Mouse (Mus musculus) hindbrain, embryonic 16.5 days (tissue): Measurements from ENCODE around the gene Pdp2. TPM values are rescaled to one million over a fixed set of nuclear protein-coding genes. Genes with fewer than 3 reads are reported as not detected.

Experiments used
- ATAC-seq: fragments of 200-750 bp; cut with Nextera tagmentation; 2 replicates; pipeline ENCODE4 v1.8.0; 2017; ENCODE audit warnings: moderate TSS enrichment, moderate library complexity
- H3K27ac ChIP-seq: fragments of 300-500 bp; sonication (generic); 2 replicates; pipeline ENCODE4 v1.5.1; 2014; ENCODE audit warnings: low read depth, mild to moderate bottlenecking, control low read depth, low read length, moderate library complexity
- H3K27me3 ChIP-seq: fragments of 300-500 bp; sonication (generic); replicated peaks from 2 replicates; pipeline ENCODE4 v1.6.1; 2014; ENCODE audit warnings: low read length; ENCODE audit not compliant: control insufficient read depth, insufficient read depth
- H3K36me3 ChIP-seq: fragments of 300-500 bp; sonication (generic); 2 replicates; pipeline ENCODE4 v1.6.1; 2014; ENCODE audit warnings: mild to moderate bottlenecking, low read length, moderate library complexity, mixed read lengths; ENCODE audit not compliant: control insufficient read depth, insufficient read depth
- H3K4me1 ChIP-seq: fragments of 300-500 bp; sonication (generic); 2 replicates; pipeline ENCODE4 v1.6.1; 2014; ENCODE audit warnings: low read depth, low read length; ENCODE audit not compliant: control insufficient read depth, insufficient read depth
- H3K4me2 ChIP-seq: fragments of 300-500 bp; sonication (generic); 2 replicates; pipeline ENCODE4 v1.6.1; 2014; ENCODE audit warnings: mild to moderate bottlenecking, low read length, control low read depth, moderate library complexity
- H3K4me3 ChIP-seq: fragments of 300-500 bp; sonication (generic); 2 replicates; pipeline ENCODE4 v1.5.1; 2014; ENCODE audit warnings: mild to moderate bottlenecking, low read length, control low read depth, moderate library complexity
- H3K9ac ChIP-seq: fragments of 300-500 bp; sonication (generic); 2 replicates; pipeline ENCODE4 v1.6.1; 2014; ENCODE audit warnings: low read depth, mild to moderate bottlenecking, control low read depth, low read length, moderate library complexity
- H3K9me3 ChIP-seq: fragments of 300-500 bp; sonication (generic); 2 replicates; pipeline ENCODE4 v1.6.1; 2014; ENCODE audit warnings: mild to moderate bottlenecking, low read length, moderate library complexity; ENCODE audit not compliant: control insufficient read depth
- WGBS: fragments of 180-500 bp; shearing (Covaris S2); extraction: QIAGEN DNeasy Blood & Tissue Kit; methylation state at CpG from one replicate; pipeline ENCODE4 v1.1.7; 2014; 5-methylcytosine and 5-hydroxymethylcytosine counted together
- polyA plus RNA-seq: library from polyadenylated mRNA; unstranded; fragments of >200 nt; fragmentation: Nextera tagmentation; extraction: Ambion mirVana; gene quantifications from 2 replicates; pipeline ENCODE4 v1.2.1, GENCODE M21; 2015

Pdp2 gene
- polyA plus RNA-seq, 1 experiment from 2014 or later: 20.5 TPM

DNA sequence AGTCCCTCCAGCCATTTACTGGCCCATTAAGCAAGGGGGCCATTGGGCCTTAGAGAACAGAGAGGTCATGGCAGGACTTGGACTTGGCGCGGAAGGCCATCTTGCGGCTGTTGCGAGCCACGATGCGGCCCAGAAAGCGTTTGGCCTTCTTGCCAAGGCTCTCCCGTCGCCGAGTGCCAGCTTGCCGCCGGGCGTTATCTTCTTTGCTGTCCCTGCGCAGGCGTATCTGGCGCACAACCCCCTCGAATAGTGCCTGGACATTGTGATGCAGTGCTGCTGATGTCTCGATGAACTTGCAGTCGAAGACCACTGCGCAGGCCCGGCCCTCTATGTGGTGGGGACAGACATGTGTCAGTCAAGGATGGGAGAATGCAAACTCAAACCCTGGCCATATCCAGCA lies 37.2 kb downstream of the Pdp2 start:
- Histone ChIP-seq H3K27ac (no peak overlapping the region), H3K4me2 (no peak overlapping the region)

DNA sequence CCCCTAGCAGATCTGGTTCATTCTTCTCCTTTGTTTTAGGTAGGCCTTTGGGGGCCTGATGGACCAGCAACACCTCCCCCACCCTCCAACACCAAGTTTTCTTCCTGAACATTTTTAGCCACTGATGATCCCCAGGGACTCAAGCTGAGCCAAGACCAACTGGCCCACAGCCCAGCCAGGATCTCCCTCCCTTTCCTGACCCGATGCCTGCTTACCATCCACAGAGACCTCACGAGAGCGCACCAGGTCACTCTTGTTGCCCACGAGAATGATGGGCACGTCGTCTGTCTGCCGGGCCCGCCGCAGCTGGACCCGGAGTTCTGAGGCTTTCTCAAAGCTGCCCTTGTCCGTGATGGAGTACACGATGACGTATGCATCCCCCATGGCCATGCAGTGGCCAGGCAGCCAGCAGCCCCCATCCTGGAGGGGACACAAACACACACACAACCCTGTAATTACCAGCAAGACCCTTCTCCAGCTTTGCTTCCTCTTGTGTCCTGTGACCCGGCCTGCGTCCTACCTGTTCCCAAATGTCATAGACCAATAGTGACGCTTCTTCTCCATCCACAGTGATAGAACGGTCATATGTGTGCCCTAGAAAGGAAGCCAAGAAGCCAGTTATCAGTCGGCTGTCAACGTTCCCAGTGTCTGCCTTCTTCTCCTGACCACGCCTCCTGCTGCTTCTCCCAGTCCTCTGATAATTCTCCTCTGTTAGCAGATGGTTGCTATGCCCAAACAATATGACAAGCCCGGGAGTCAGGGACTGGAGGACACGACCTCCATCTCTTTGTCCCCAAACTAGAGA lies 38.3 kb downstream of the Pdp2 start:
- Histone ChIP-seq H3K36me3 (no peaks in the 10 kb centered on the region), H3K9ac (no peak overlapping the region), H3K4me3 (no peak overlapping the region; the same call in 1 of the 2 replicates), H3K4me1 (peaks cover 7% of the 10 kb centered on the region), H3K27ac (no peak overlapping the region), H3K27me3 (peaks cover 13% of the 10 kb centered on the region), H3K4me2 (no peak overlapping the region), H3K9me3 (no peaks in the 10 kb centered on the region)
- ATAC-seq: no peak
- 78% methylated on average over 22 of the region's 22 CpGs for WGBS

More for the DNA sequence above, 37.2 kb downstream of the Pdp2 start:
- Histone ChIP-seq H3K27me3 (peaks cover 13% of the 10 kb centered on the region), H3K4me1 (peaks cover 7% of the 10 kb centered on the region), H3K4me3 (no peak overlapping the region), H3K9ac (no peak overlapping the region), H3K9me3 (no peaks in the 10 kb centered on the region), H3K36me3 (no peaks in the 10 kb centered on the region)
- WGBS: 95% methylated on average over 21 of the region's 21 CpGs
- no peak for ATAC-seq

DNA sequence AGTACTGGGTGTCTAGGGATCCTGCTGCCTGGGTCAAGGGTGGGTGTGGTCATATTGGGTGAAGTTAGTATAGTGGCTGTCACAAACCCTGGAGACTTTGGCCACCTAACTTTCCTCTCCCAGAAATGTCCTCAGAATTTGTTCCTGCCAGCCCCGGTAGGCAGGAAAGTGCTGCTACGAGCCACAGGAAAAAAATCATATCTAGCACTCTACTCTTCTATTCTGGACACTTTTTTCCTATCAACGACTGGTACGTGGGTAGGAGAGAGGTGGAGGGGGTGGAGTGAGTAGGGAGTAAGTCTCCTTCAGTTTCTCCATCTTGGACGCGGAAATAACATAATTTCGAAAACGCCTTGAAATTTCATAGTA lies 38.8 kb downstream of the Pdp2 start:
- H3K27ac ChIP-seq: no peak overlapping the region
- H3K9ac ChIP-seq: no peak overlapping the region
- H3K36me3 ChIP-seq: peaks cover 2% of the 10 kb centered on the region; the same call in 1 of the 2 replicates
- WGBS: 43% methylated on average over 8 of the region's 8 CpGs
- H3K4me3 ChIP-seq: peak overlapping the region; percentile 39
- no peaks in the 10 kb centered on the region for H3K9me3 ChIP-seq
- H3K27me3 ChIP-seq: peaks cover 13% of the 10 kb centered on the region
- peak overlapping the region; percentile 64 for H3K4me2 ChIP-seq
- peaks cover 7% of the 10 kb centered on the region for H3K4me1 ChIP-seq
- no peak for ATAC-seq

DNA sequence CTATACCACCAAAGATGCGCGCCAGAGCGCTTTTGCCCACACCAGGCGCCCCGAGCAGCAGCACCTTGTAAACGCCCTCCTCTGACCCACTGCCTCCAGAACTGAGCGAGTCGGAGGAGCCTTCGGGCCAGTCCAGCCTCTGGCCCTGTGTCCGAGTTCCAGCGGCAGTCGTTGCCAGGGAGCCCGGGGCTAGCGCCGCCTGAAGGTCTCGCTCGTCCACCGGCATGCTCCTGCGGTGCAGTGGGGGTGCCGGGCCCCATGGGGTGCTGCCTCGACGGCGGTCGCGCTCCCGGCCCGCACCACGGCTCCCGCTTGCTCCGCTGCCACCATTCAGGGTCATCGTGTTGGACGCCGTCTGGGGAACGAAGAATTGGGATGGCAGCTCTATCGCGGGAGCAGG lies 39.3 kb downstream of the Pdp2 start:
- peak overlapping the region; percentile 64 for H3K4me2 ChIP-seq
- H3K4me3 ChIP-seq: peak overlapping the region; percentile 39
- H3K9ac ChIP-seq: peak overlapping the region; percentile 56
- H3K4me1 ChIP-seq: peaks cover 7% of the 10 kb centered on the region
- ATAC-seq: no peak
- peaks cover 5% of the 10 kb centered on the region; the same call in 1 of the 2 replicates for H3K36me3 ChIP-seq
- H3K27ac ChIP-seq: no peak overlapping the region
- no peaks in the 10 kb centered on the region for H3K9me3 ChIP-seq
- H3K27me3 ChIP-seq: peaks cover 13% of the 10 kb centered on the region
- WGBS: under 1% methylated on average over 29 of the region's 36 CpGs

DNA sequence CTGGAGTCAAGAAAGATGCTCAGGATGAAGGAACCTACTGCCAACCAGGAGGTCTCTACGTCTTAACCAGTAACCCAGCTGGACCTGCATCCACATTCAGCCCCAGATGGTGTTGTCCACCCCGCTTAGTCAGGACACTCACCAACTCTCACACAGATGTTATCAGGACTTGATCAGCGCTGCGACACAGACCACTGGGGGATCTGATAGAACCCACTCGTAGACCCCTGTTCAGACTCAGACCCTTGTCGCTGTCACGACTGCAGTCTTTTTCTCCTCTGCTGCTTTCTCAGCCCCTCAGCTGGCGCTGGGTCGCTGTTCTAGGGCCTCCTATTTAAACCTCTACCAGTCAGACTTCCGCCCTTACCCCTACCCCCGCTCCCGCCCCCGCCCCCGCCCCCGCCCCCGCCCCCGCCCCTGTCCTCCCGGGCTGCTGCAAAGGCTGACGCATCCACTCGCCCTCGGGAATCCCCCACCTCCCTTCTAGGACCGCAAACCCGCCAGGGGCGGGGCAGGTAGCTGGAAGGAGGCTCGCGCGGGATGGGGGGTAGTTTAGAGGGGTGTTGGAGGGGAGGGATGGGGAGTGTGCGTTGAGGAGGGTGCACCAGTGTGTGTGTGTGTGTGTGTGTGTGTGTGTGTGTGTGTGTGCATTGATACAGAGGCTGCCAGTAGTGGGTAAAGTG lies 39.9 kb downstream of the Pdp2 start, which contains the start of gene Rrad:
Gene Rrad, minus strand, starts transcription at position 347 of the 683 bp plus-strand sequence.
- H3K4me3 ChIP-seq: peak within 1 kb of the TSS; percentile 39
- peak within 1 kb of the TSS; percentile 64 for H3K4me2 ChIP-seq
- H3K36me3 ChIP-seq: peaks cover 9% of the 10 kb centered on the region; the same call in 1 of the 2 replicates
- WGBS: under 1% methylated on average over 21 of the region's 28 CpGs
- peaks cover 7% of the 10 kb centered on the region for H3K4me1 ChIP-seq
- H3K27me3 ChIP-seq: peaks cover 13% of the 10 kb centered on the region
- H3K9ac ChIP-seq: peak within 1 kb of the TSS; percentile 56
- H3K27ac ChIP-seq: no peak within 1 kb of the TSS
- H3K9me3 ChIP-seq: no peaks in the 10 kb centered on the region
- peak; percentile 38 for ATAC-seq

DNA sequence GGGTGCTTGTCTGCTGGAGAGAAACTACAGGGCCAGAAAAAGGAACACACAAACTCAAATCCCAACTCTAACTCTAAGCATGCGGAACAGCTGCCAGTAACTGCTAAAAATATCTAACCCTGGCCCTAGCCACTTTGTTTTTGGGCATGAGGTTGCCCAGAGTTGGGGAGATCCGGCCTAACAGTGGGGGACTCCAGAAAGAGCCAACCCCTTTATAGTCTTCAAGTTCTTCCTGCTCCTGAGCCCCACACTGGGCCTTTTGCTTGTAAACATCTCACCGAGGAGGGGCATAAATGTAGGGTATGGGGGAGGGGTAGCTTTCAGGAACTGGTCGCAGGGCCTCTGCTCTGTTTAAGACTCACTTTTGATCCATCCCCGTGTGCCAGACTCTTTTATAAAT lies 40.7 kb downstream of the Pdp2 start:
- no peak overlapping the region for H3K27ac ChIP-seq
- H3K4me2 ChIP-seq: no peak overlapping the region
- no peak overlapping the region for H3K4me3 ChIP-seq
- H3K9me3 ChIP-seq: no peaks in the 10 kb centered on the region
- peaks cover 9% of the 10 kb centered on the region; the same call in 1 of the 2 replicates for H3K36me3 ChIP-seq
- ATAC-seq: no peak
- H3K9ac ChIP-seq: no peak overlapping the region
- H3K27me3 ChIP-seq: peaks cover 13% of the 10 kb centered on the region
- peaks cover 7% of the 10 kb centered on the region for H3K4me1 ChIP-seq
- WGBS: 26% methylated on average over 5 of the region's 5 CpGs

DNA sequence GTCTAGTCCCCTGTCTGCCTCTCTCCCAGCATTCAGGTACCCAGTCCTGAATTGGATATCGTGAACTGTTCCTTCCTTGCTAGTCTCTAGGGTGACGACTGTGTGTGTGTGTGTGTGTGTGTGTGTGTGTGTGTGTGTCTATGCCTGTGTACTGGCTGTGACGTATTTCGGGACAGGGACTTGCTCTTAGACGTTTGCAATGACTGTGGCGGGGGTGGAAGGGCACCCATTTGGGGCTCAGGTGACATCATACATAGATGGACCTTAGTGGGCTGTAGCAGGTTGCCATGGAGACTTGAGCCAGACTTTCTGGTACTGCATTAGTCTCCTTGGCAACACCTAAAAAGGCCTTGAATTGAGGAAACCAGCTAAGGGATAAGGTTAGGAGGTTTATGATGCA lies 41.2 kb downstream of the Pdp2 start:
- H3K4me3 ChIP-seq: no peak overlapping the region
- H3K27me3 ChIP-seq: peaks cover 13% of the 10 kb centered on the region
- peaks cover 9% of the 10 kb centered on the region; the same call in 1 of the 2 replicates for H3K36me3 ChIP-seq
- no peak overlapping the region for H3K9ac ChIP-seq
- no peaks in the 10 kb centered on the region for H3K9me3 ChIP-seq
- no peak overlapping the region for H3K4me2 ChIP-seq
- ATAC-seq: peak; percentile 75
- no peak overlapping the region for H3K27ac ChIP-seq
- WGBS: 56% methylated on average over 6 of the region's 6 CpGs
- peaks cover 7% of the 10 kb centered on the region for H3K4me1 ChIP-seq

DNA sequence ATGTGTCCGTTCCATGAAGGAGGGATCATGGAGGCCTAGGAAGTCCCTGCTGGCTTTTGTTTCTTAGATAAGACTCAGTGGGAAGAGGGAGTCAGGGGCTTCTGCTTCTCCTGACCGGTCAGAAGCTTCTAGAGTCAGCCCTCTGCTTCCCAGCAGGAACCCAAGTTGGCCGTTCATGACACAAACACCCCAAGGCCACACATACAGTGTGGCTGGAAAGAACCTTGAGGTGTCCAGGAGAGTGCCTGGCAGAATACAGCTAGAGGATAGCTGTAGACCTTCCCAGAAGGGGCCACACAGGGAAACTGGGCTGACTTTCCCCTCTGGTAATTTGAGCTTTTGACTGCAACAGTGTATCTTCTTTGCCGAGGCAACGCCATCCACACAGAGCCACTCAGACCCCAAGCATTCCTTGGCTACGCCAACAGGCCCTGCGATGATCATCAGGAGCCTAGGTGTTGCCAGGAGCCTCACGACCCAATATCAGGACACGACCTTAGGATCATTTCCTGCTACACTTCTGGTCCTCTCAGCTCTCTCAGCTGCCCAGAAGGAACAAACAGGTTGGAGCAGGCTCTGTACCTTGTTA lies 42.0 kb downstream of the Pdp2 start:
- H3K4me3 ChIP-seq: no peak overlapping the region
- peaks cover 13% of the 10 kb centered on the region for H3K27me3 ChIP-seq
- H3K36me3 ChIP-seq: peaks cover 9% of the 10 kb centered on the region; the same call in 1 of the 2 replicates
- no peak overlapping the region for H3K27ac ChIP-seq
- no peak for ATAC-seq
- WGBS: 69% methylated on average over 9 of the region's 9 CpGs
- H3K4me2 ChIP-seq: no peak overlapping the region
- H3K9ac ChIP-seq: no peak overlapping the region
- peaks cover 7% of the 10 kb centered on the region for H3K4me1 ChIP-seq
- H3K9me3 ChIP-seq: no peaks in the 10 kb centered on the region
